Mouse (Mus musculus) megakaryocyte, adult 5-6 weeks (primary cell): Measurements from ENCODE around the gene Cbln3. TPM values are rescaled to one million over a fixed set of nuclear protein-coding genes. Genes with fewer than 3 reads are reported as not detected.
A peak's percentile ranks its signal among the peaks of the same experiment; 100 is the strongest.

Experiments used
- ATAC-seq: 2 replicates; pipeline ENCODE4 v1.8.0; 2016; ENCODE audit warnings: mild to moderate bottlenecking, inconsistent platforms; ENCODE audit not compliant: poor library complexity, severe bottlenecking
- total RNA-seq, 2 experiments: library from RNA; stranded (forward) in 1 of 2; stranded (reverse) in 1 of 2; fragments of 153-499, 151-499 nt in 1 of 2; fragments of 221-1000, 200-1000 nt in 1 of 2; gene quantifications; 2 replicates each; pipeline versions ENCODE4 v1.2.3 to v1.2.4; 2015 to 2017

Gene Cbln3
- total RNA-seq, 2 experiments from 2014 or later = 0.40 to 0.44 TPM

- no peak for ATAC-seq
Measured at GRCm38 (mm10) chr14:55882171-55882641, 2.0 kb downstream of the Cbln3 start.

GRCm38 (mm10) chr14:55880982-55881381, 3.2 kb downstream of the Cbln3 start:
- no peak for ATAC-seq

GRCm38 (mm10) chr14:55879623-55880022, 4.6 kb downstream of the Cbln3 start:
- peak; percentile 85 for ATAC-seq

GRCm38 (mm10) chr14:55878316-55878940, 5.8 kb downstream of the Cbln3 start:
- no peak for ATAC-seq

GRCm38 (mm10) chr14:55877469-55878315, 6.5 kb downstream of the Cbln3 start:
- no peak for ATAC-seq

- ATAC-seq = peak; percentile 94
Measured at GRCm38 (mm10) chr14:55873714-55874683, 10.2 kb downstream of the Cbln3 start.

GRCm38 (mm10) chr14:55873242-55873713, 10.9 kb downstream of the Cbln3 start:
- no peak for ATAC-seq

- ATAC-seq = no peak
Measured at GRCm38 (mm10) chr14:55872551-55872950, 11.6 kb downstream of the Cbln3 start.

- ATAC-seq = no peak
Measured at GRCm38 (mm10) chr14:55872039-55872438, 12.2 kb downstream of the Cbln3 start.

- no peak for ATAC-seq
Measured at GRCm38 (mm10) chr14:55869538-55869937, 14.7 kb downstream of the Cbln3 start.

GRCm38 (mm10) chr14:55868230-55869026, 15.8 kb downstream of the Cbln3 start:
- ATAC-seq = no peak

GRCm38 (mm10) chr14:55866962-55867361, 17.2 kb downstream of the Cbln3 start:
- 0 out of 2 replicates have a peak, but pooled peaks have one; percentile 34 for ATAC-seq

GRCm38 (mm10) chr14:55863773-55864172, 20.4 kb downstream of the Cbln3 start:
- ATAC-seq = peak; percentile 93

GRCm38 (mm10) chr14:55862970-55863369, 21.2 kb downstream of the Cbln3 start:
- no peak for ATAC-seq

- ATAC-seq = no peak
Measured at GRCm38 (mm10) chr14:55862186-55862585, 22.0 kb downstream of the Cbln3 start.

GRCm38 (mm10) chr14:55857588-55857987, 26.6 kb downstream of the Cbln3 start:
- ATAC-seq = no peak

GRCm38 (mm10) chr14:55855101-55855561, 29.1 kb downstream of the Cbln3 start:
- ATAC-seq = no peak

- peak; percentile 82 for ATAC-seq
Measured at GRCm38 (mm10) chr14:55854406-55855100, 29.6 kb downstream of the Cbln3 start.
